ENCODE assay signal across 13 mouse cellular contexts in the genomic region with DNA sequence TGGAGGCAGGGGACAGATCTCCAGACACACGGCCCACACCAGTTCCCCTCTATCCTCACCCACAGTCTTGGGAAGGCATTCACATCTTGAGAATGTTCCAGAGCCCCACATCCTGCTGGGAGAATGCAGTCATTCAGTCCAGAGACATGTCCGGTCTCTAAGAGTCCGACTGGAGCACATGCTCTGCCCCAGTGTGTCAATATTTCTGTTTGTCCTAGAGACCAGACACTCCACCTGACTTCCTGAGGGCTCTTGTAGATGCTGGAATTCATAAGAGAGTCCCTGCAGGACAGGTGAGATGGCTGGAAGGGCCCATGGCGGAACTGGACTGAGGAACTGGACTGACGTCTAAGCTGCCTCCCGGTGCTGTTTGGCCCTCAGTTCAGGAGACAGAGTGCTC.
"Had no signal": no experiment of that assay in that cellular context is flagged by ENCODE, and none has a peak within 500 bp of the region (broad histone marks: within the 10 kb centered on the region; RNA-seq: fewer than 3 reads in every experiment).

No protein-coding gene starts in this region.

- H3K9me3 ChIP-seq: kidney, embryonic 15.5 days; liver, embryonic 13.5 days; neural tube, embryonic 13.5 days had no signal

- H3K4me2 ChIP-seq: kidney, embryonic 15.5 days; liver, embryonic 13.5 days; midbrain, embryonic 11.5 days; neural tube, embryonic 13.5 days had no signal

- H3K27ac ChIP-seq: kidney, embryonic 15.5 days; left cerebral cortex, adult 2 months; liver, embryonic 13.5 days; neural tube, embryonic 13.5 days had no signal

- H3K4me1 ChIP-seq: liver, embryonic 13.5 days; neural tube, embryonic 13.5 days had no signal

- DNase-seq: kidney, adult 2 months; kidney, postnatal 14 days; liver; liver, embryonic 13.5 days; liver, postnatal 0 days; right cerebral cortex, postnatal 14 days had no signal

- H3K27me3 ChIP-seq: kidney, embryonic 15.5 days; liver, embryonic 13.5 days; neural tube, embryonic 13.5 days had no signal

- H3K4me3 ChIP-seq: kidney, embryonic 15.5 days; left cerebral cortex, adult 2 months; liver, embryonic 13.5 days; megakaryocyte, embryonic 14.5 days; neural tube, embryonic 13.5 days had no signal

- ATAC-seq: intestine, embryonic 16.5 days; liver, postnatal 0 days; midbrain, embryonic 16.5 days had no signal

- H3K36me3 ChIP-seq: liver, embryonic 13.5 days; neural tube, embryonic 13.5 days had no signal

- H3K9ac ChIP-seq: kidney, embryonic 15.5 days; liver, embryonic 13.5 days; liver, postnatal 0 days; neural tube, embryonic 13.5 days had no signal
